Mouse (Mus musculus): ENCODE measurements at regions not wholly inside any gene's neighbourhood (a gene's known extent, or its start where the extent isn't known, plus 50 kb on each side); places are given as distances from the start of the nearest gene placed in this dataset.

GRCm38 (mm10) chr1:186358011-186358670 lies 241.0 kb upstream of the Lyplal1 start:
- H3K4me1 ChIP-seq (replicated peaks; ENCODE audit: insufficient read depth, low read length): no peaks in the 10 kb centered on the region; the same call in 1 of the 2 replicates
- WGBS: 21% methylated on average over 15 of the region's 15 CpGs
- no peaks in the 10 kb centered on the region for H3K36me3 ChIP-seq (ENCODE audit: insufficient read depth, low read length)
- H3K9ac ChIP-seq (ENCODE audit: low read depth, low read length): no peak overlapping the region
- ATAC-seq (replicated peaks; ENCODE audit: low FRiP score, low read depth) (no peak), DNase-seq (ENCODE audit: low spot score) (peak; percentile 37)
- peak overlapping the region; percentile 30; the same call in 1 of the 2 replicates for H3K4me2 ChIP-seq (ENCODE audit: low read length)
- TF ChIP-seq CTCF (IDR thresholded peaks at IDR 0.05; ENCODE audit: low read depth): no peak
- no peak overlapping the region for H3K4me3 ChIP-seq (replicated peaks; ENCODE audit: low read depth, low read length)
- no peak overlapping the region for H3K27ac ChIP-seq
- H3K9me3 ChIP-seq (replicated peaks; ENCODE audit: low read length): no peaks in the 10 kb centered on the region
- no peaks in the 10 kb centered on the region for H3K27me3 ChIP-seq (ENCODE audit: insufficient read depth, low read length)

GRCm38 (mm10) chr1:186354742-186355141 lies 237.6 kb upstream of the Lyplal1 start:
- Histone ChIP-seq H3K4me1 (replicated peaks; ENCODE audit: insufficient read depth, low read length) (no peaks in the 10 kb centered on the region; the same call in 1 of the 2 replicates), H3K4me3 (replicated peaks; ENCODE audit: low read depth, low read length) (no peak overlapping the region), H3K9ac (ENCODE audit: low read depth, low read length) (no peak overlapping the region), H3K4me2 (ENCODE audit: low read length) (no peak overlapping the region), H3K27me3 (ENCODE audit: insufficient read depth, low read length) (no peaks in the 10 kb centered on the region), H3K27ac (no peak overlapping the region), H3K9me3 (replicated peaks; ENCODE audit: low read length) (no peaks in the 10 kb centered on the region), H3K36me3 (ENCODE audit: insufficient read depth, low read length) (no peaks in the 10 kb centered on the region)
- DNase-seq (ENCODE audit: low spot score) (no peak), ATAC-seq (replicated peaks; ENCODE audit: low FRiP score, low read depth) (no peak)
- 46% methylated on average over 6 of the region's 6 CpGs for WGBS
- no peak for TF ChIP-seq CTCF (IDR thresholded peaks at IDR 0.05; ENCODE audit: low read depth)

DNA sequence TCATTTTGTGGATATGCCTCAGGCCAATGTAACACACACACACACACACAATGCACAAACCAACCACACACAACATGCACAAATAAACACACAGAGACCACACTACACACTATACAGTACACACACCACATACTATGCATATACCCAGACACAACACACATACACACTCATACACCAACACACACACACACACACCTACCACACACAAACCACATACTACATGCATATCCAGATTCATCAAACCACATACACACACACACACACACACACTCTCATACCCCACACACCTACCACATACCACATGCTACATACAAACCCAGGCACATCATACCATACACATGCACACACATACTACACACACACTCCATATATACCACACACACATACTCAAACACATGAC lies 237.0 kb upstream of the Lyplal1 start:
- TF ChIP-seq CTCF (IDR thresholded peaks at IDR 0.05; ENCODE audit: low read depth): no peak
- Histone ChIP-seq H3K27me3 (ENCODE audit: insufficient read depth, low read length) (no peaks in the 10 kb centered on the region), H3K27ac (no peak overlapping the region), H3K9ac (ENCODE audit: low read depth, low read length) (no peak overlapping the region), H3K36me3 (ENCODE audit: insufficient read depth, low read length) (no peaks in the 10 kb centered on the region), H3K4me1 (replicated peaks; ENCODE audit: insufficient read depth, low read length) (no peaks in the 10 kb centered on the region; the same call in 1 of the 2 replicates), H3K4me3 (replicated peaks; ENCODE audit: low read depth, low read length) (no peak overlapping the region), H3K9me3 (replicated peaks; ENCODE audit: low read length) (no peaks in the 10 kb centered on the region), H3K4me2 (ENCODE audit: low read length) (no peak overlapping the region)
- no peak for ATAC-seq (replicated peaks; ENCODE audit: low FRiP score, low read depth)
- no peak for DNase-seq (ENCODE audit: low spot score)

DNA sequence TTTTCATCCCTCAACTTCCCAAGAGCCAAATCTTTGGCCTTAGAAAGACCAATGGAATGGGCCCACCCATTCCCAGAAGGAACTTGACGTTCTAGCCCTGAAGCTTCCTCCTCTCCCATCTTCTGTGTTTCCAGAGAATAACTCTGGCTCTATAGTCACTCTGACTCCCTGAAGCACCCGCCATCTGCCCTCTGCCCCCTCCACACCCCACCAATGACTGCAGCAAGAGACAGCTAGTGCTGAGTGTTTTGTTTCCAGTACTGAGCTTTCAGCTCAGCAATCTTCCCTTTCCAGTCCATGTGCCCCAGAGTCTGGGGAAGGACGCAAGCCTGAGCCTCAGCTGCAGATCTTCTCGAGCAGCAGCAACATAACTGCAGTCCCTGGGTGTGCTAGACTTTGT lies 233.3 kb upstream of the Lyplal1 start:
- H3K36me3 ChIP-seq (ENCODE audit: insufficient read depth, low read length): no peaks in the 10 kb centered on the region
- no peaks in the 10 kb centered on the region for H3K4me1 ChIP-seq (replicated peaks; ENCODE audit: insufficient read depth, low read length)
- ATAC-seq (replicated peaks; ENCODE audit: low FRiP score, low read depth) (no peak), DNase-seq (ENCODE audit: low spot score) (no peak)
- no peak overlapping the region for H3K27ac ChIP-seq
- 87% methylated on average over 4 of the region's 4 CpGs for WGBS
- TF ChIP-seq CTCF (IDR thresholded peaks at IDR 0.05; ENCODE audit: low read depth): no peak
- no peak overlapping the region for H3K9ac ChIP-seq (ENCODE audit: low read depth, low read length)
- H3K4me3 ChIP-seq (replicated peaks; ENCODE audit: low read depth, low read length): no peak overlapping the region
- no peaks in the 10 kb centered on the region for H3K27me3 ChIP-seq (ENCODE audit: insufficient read depth, low read length)
- H3K4me2 ChIP-seq (ENCODE audit: low read length): no peak overlapping the region
- H3K9me3 ChIP-seq (replicated peaks; ENCODE audit: low read length): no peaks in the 10 kb centered on the region

- Histone ChIP-seq H3K4me2 (ENCODE audit: low read length) (no peak overlapping the region), H3K9me3 (replicated peaks; ENCODE audit: low read length) (no peaks in the 10 kb centered on the region), H3K4me1 (replicated peaks; ENCODE audit: insufficient read depth, low read length) (no peaks in the 10 kb centered on the region), H3K9ac (ENCODE audit: low read depth, low read length) (no peak overlapping the region), H3K27ac (no peak overlapping the region), H3K4me3 (replicated peaks; ENCODE audit: low read depth, low read length) (no peak overlapping the region), H3K27me3 (ENCODE audit: insufficient read depth, low read length) (no peaks in the 10 kb centered on the region), H3K36me3 (ENCODE audit: insufficient read depth, low read length) (no peaks in the 10 kb centered on the region)
- no peak for DNase-seq (ENCODE audit: low spot score)
- ATAC-seq (replicated peaks; ENCODE audit: low FRiP score, low read depth): no peak
- no peak for TF ChIP-seq CTCF (IDR thresholded peaks at IDR 0.05; ENCODE audit: low read depth)
- 86% methylated on average over 2 of the region's 2 CpGs for WGBS
Observed at GRCm38 (mm10) chr1:186349966-186350365, 232.9 kb upstream of the Lyplal1 start.

DNA sequence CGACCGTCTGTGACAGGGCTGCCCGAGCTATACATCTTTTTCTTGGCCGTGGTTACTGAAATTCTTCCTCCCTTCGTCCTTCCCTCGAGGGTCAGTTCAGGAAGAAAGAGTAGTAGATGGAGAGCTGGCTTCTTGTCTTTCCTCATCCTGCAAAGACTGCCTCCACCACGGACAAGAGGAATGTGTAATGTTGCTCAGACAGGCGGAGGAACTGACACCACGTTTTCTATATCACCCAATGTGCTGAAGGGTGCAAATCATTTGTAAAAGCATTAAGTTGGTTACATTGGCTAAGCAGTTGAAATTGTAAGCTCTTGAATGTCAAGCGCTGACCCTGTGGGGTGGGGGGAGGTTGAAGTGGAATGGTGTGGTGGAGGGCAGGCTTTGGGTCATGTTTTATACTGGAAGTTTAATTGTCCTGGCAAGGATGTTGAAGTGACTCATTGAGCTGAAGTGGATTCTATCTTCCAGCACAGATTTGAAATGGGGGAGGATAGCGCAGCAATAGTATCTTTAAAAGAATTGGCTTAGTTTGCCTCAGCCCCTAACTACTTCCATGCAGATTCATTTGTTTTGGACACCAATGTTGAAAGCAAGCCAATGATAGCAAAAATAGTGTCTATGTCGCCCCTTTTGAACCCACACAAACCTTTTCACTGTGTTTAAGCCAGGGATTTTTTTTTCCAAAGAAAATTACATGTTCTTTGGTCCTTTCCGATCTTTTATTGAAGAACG lies 230.5 kb upstream of the Lyplal1 start:
- Histone ChIP-seq H3K4me2 (ENCODE audit: low read length) (no peak overlapping the region), H3K36me3 (ENCODE audit: insufficient read depth, low read length) (no peaks in the 10 kb centered on the region), H3K27ac (no peak overlapping the region), H3K4me1 (replicated peaks; ENCODE audit: insufficient read depth, low read length) (no peaks in the 10 kb centered on the region), H3K4me3 (replicated peaks; ENCODE audit: low read depth, low read length) (no peak overlapping the region), H3K9me3 (replicated peaks; ENCODE audit: low read length) (no peaks in the 10 kb centered on the region), H3K27me3 (ENCODE audit: insufficient read depth, low read length) (no peaks in the 10 kb centered on the region), H3K9ac (ENCODE audit: low read depth, low read length) (no peak overlapping the region)
- no peak for ATAC-seq (replicated peaks; ENCODE audit: low FRiP score, low read depth)
- no peak for TF ChIP-seq CTCF (IDR thresholded peaks at IDR 0.05; ENCODE audit: low read depth)
- peak; percentile 88 for DNase-seq (ENCODE audit: low spot score)
- 29% methylated on average over 14 of the region's 14 CpGs for WGBS

Data from kidney, postnatal 0 days (tissue).